Mouse (Mus musculus) erythroblast, embryonic 14.5 days (primary cell): Measurements from ENCODE around the gene Ip6k3.

Source experiments
- GATA1 ChIP-seq: IDR thresholded peaks from 2 replicates; pipeline ENCODE4 v1.6.1; 2012; ENCODE audit warnings: low read length, inconsistent platforms, mixed read lengths
- TAL1 ChIP-seq: IDR thresholded peaks from 3 replicates; pipeline ENCODE4 v1.6.1; 2012; ENCODE audit warnings: low read length, inconsistent platforms, mixed read lengths

GRCm38 (mm10) chr17:27188883-27189282, 21.3 kb upstream of the Ip6k3 start:
- TF ChIP-seq GATA1 (no peak), TAL1 (no peak)
